In genomic region chr9:31999760-32000159, GRCm38 (mm10) we compare ENCODE assay signal across 15 mouse cellular contexts.
DNase-seq lines count a peak whose midpoint lies in the region; ATAC-seq and TF ChIP-seq lines count a peak whose summit lies in the region.
"Had no signal": no experiment of that assay in that cellular context is flagged by ENCODE, and none has a peak within 500 bp of the region (broad histone marks: within the 10 kb centered on the region; RNA-seq: fewer than 3 reads in every experiment).

No protein-coding gene starts in this region.

- no peaks in the 10 kb centered on the region for H3K36me3 ChIP-seq in kidney, adult 2 months (ENCODE audit: control insufficient read depth, insufficient read depth, low read length)
- H3K36me3 ChIP-seq in kidney, embryonic 14.5 days (ENCODE audit: control insufficient read depth, insufficient read depth, low read length) = no peaks in the 10 kb centered on the region
- H3K36me3 ChIP-seq in hindbrain, embryonic 16.5 days (ENCODE audit: control insufficient read depth, insufficient read depth, low read length) = no peaks in the 10 kb centered on the region
- H3K36me3 ChIP-seq: liver, embryonic 13.5 days; stomach, embryonic 15.5 days had no signal

- no peak for ATAC-seq in kidney, embryonic 14.5 days (ENCODE audit: low FRiP score, low TSS enrichment)
- ATAC-seq in hindbrain, embryonic 16.5 days = no peak
- ATAC-seq: forebrain, embryonic 14.5 days; Patski had no signal

- H3K27ac ChIP-seq in kidney, adult 2 months (ENCODE audit: insufficient read depth, low read depth, low read length) = no peak overlapping the region
- H3K27ac ChIP-seq in kidney, embryonic 14.5 days (ENCODE audit: low read depth, low read length) = no peak overlapping the region
- no peak overlapping the region for H3K27ac ChIP-seq in hindbrain, embryonic 16.5 days (ENCODE audit: low read depth, low read length)
- H3K27ac ChIP-seq: liver, embryonic 13.5 days; stomach, embryonic 15.5 days had no signal

- H3K9ac ChIP-seq in kidney, embryonic 14.5 days (ENCODE audit: low read depth, low read length) = no peak overlapping the region
- H3K9ac ChIP-seq in hindbrain, embryonic 16.5 days (ENCODE audit: low read depth, low read length) = no peak overlapping the region
- H3K9ac ChIP-seq: liver, embryonic 13.5 days; stomach, embryonic 15.5 days had no signal

- peak; percentile 56 for DNase-seq in adrenal gland, postnatal 10 days
- DNase-seq in adrenal gland, adult 8-10 months = no peak
- peak; percentile 70 for DNase-seq in kidney, adult 2 months
- peak; percentile 23 for DNase-seq in 3T3-L1 (ENCODE audit: low read depth, low spot score)
- peak; percentile 73 for DNase-seq in lung, postnatal 10 days
- no peak for DNase-seq in retina, postnatal 1 day
- DNase-seq: cerebellum, postnatal 10 days; layer of hippocampus, postnatal 36 days; liver, embryonic 13.5 days; thymus, postnatal 25 days had no signal

- no peak overlapping the region for H3K4me3 ChIP-seq in kidney, adult 2 months (ENCODE audit: insufficient read depth, low read depth, low read length)
- H3K4me3 ChIP-seq in kidney, embryonic 14.5 days (ENCODE audit: low read length) = no peak overlapping the region
- no peak overlapping the region for H3K4me3 ChIP-seq in hindbrain, embryonic 16.5 days (ENCODE audit: low read length)
- H3K4me3 ChIP-seq: liver, embryonic 13.5 days; stomach, embryonic 15.5 days had no signal

- TF ChIP-seq POLR2A in kidney, adult 2 months (IDR thresholded peaks at IDR 0.05; ENCODE audit: low read depth, low read length) = no peak

- no peaks in the 10 kb centered on the region for H3K27me3 ChIP-seq in kidney, adult 2 months (replicated peaks; ENCODE audit: control insufficient read depth, insufficient read depth, low read length)
- no peaks in the 10 kb centered on the region for H3K27me3 ChIP-seq in kidney, embryonic 14.5 days (ENCODE audit: control insufficient read depth, insufficient read depth, low read length)
- no peaks in the 10 kb centered on the region for H3K27me3 ChIP-seq in hindbrain, embryonic 16.5 days (replicated peaks; ENCODE audit: control insufficient read depth, insufficient read depth, low read length)
- H3K27me3 ChIP-seq: Patski; stomach, embryonic 15.5 days had no signal

- 43% methylated on average over 1 of the region's 1 CpGs for WGBS in kidney, adult 2 months
- 26% methylated on average over 1 of the region's 1 CpGs for WGBS in kidney, embryonic 14.5 days
- 68% methylated on average over 1 of the region's 1 CpGs for WGBS in hindbrain, embryonic 16.5 days

- H3K4me2 ChIP-seq in kidney, embryonic 14.5 days (replicated peaks; ENCODE audit: low read depth, low read length) = no peak overlapping the region
- H3K4me2 ChIP-seq in hindbrain, embryonic 16.5 days (ENCODE audit: low read length) = no peak overlapping the region
- H3K4me2 ChIP-seq: liver, embryonic 13.5 days; stomach, embryonic 15.5 days had no signal

- H3K4me1 ChIP-seq in kidney, adult 2 months (ENCODE audit: control insufficient read depth, insufficient read depth, low read length) = peaks cover 22% of the 10 kb centered on the region
- H3K4me1 ChIP-seq in kidney, embryonic 14.5 days (ENCODE audit: control insufficient read depth, insufficient read depth, low read length) = peaks cover 23% of the 10 kb centered on the region; the same call in 1 of the 2 replicates
- H3K4me1 ChIP-seq in hindbrain, embryonic 16.5 days (ENCODE audit: control insufficient read depth, insufficient read depth, low read depth, low read length) = peaks cover 7% of the 10 kb centered on the region; the same call in 1 of the 2 replicates

- H3K9me3 ChIP-seq in kidney, embryonic 14.5 days (ENCODE audit: control insufficient read depth, low read length) = no peaks in the 10 kb centered on the region
- no peaks in the 10 kb centered on the region for H3K9me3 ChIP-seq in hindbrain, embryonic 16.5 days (ENCODE audit: control insufficient read depth, low read length)
- H3K9me3 ChIP-seq: liver, embryonic 13.5 days; stomach, embryonic 15.5 days had no signal

- no peak for TF ChIP-seq CTCF in kidney, adult 2 months (conservative IDR thresholded peaks at IDR 0.05; ENCODE audit: insufficient read depth, insufficient read length, low read depth, low read length)

Comparison
In these comparisons a context has a peak if more than half of its experiments do, and no peak if none do; other contexts are left out.
1. DNase-seq: peak in adrenal gland, postnatal 10 days (single experiment), kidney, adult 2 months (single experiment), 3T3-L1 (single experiment) and lung, postnatal 10 days (single experiment); none in adrenal gland, adult 8-10 months (single experiment) and retina, postnatal 1 day (single experiment).